Mouse (Mus musculus): ENCODE results near the gene Ift81.

Ift81 gene

DNA sequence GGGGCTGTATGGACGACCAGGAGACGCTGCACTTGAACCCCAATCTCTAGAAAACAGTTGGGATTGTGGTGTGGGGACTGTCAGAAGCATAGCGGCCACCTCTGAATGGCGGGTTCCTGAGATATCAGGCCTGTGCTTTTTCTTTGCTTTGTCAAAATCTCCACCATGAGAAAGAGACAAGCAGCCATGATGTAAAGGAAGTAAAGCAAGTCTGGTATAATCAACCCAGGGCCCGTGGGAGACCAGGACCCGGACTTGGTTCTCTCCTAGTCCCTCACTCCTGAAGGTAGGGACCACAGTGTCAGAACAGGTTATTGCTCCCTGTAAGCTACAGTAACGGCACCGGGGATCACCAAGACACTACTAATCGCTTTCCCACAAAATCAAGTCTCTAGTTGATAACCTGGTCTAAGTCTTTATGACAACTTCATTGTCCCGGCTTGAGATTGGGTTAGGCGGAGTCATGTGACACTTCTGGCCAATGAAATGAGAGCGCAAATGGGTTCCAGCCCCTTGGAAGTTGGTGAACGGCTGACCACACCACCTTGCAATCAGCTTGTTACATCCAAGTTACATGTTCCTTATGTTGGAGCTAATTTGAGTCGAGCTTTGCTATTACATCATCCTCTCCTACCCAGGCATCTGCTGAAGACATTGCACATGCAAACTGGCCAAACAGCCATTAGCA lies 11.4 kb upstream of the Ift81 start:
- in situ Hi-C loops (cut with MboI, MseI): no loop called here

DNA sequence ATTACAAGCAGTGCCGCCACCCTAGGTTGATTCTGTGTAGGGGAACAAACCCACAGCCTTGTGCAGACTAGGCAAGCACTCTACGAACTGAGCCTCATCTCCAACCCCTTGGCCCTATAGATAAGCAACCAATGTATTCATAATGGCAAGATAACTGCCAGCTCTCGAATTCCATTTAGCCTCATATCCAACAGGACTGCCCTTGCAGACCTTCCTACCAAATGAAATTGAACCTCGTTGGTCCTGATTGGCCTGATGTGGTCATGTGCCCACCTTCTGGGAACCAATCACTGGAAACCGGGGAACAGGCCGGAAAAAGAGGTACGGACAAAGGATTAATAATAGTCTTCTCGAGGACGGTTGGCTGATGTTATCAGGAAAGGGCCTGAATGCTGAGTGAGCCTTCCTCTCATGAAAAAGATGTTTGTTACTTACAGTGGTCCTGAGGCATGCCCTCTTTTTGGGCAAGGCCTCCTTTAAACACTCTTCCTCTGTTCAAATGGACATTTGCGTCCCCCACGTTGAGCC lies 10.7 kb upstream of the Ift81 start:
- in situ Hi-C loops (cut with MboI, MseI): no loop called here

DNA sequence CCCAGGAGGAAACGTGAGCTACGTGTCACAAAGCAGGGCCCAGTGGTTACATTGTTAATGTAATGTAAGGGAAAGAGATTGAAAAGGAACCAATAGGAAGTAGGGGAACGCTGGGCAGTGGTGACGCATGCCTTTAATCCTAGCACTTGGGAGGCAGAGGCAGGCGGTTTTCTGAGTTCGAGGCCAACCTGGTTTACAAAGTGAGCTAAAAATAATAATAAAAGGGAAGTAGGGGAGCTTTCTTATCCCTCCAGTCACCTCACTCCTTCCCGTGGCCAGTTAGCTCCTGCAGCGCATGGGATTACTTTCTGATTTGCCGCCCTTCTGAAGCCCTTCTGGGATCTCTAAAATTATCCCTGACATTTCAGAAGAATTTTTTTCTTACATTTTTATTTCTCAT lies 9.5 kb upstream of the Ift81 start:
- in situ Hi-C loops (cut with MboI, MseI): no loop called here

DNA sequence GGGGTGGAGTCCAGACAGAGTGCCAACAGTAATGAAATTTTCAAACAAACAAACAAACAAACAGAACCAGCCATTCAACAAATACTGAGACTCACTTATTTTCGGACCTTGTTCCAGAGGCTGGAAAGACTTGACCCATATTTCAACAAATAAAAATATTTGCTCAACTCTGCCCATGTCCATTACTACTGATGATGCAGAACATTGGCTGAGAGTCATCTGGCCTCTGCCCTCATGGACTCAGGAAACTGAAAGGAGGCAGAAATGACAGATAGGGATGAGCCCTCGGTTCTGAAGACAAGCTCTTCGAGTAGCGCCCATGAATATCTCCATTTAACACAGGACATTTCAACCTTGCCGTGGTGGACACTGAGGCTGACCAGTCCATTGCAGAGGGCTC lies 8.2 kb upstream of the Ift81 start:
- in situ Hi-C loops (cut with MboI, MseI): no loop called here

DNA sequence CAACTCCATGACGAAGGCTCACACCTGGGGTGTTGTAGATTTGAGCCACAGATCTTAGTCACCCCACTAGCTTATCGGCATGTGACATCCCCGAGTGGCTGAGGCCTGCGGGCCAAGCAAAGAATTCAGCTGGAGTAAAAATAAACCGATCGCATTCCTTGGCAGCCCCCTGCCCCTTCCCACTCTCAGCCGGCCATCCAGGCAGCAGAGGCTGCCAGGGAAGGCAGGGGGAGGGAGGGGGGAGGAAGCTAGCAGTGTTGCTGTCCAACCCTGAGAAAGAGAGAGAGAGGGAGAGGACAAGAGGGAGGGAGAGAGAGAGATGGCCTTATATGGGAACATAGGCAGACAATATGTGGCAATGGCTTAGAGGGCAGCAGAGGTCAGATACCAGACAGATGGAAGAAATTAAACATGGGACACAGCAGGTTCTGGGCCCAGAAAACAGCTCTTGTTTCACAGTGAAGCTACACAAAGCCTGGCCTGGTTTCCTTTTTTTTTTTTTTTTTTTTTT lies 7.1 kb upstream of the Ift81 start:
- in situ Hi-C loops (cut with MboI, MseI): no loop called here

DNA sequence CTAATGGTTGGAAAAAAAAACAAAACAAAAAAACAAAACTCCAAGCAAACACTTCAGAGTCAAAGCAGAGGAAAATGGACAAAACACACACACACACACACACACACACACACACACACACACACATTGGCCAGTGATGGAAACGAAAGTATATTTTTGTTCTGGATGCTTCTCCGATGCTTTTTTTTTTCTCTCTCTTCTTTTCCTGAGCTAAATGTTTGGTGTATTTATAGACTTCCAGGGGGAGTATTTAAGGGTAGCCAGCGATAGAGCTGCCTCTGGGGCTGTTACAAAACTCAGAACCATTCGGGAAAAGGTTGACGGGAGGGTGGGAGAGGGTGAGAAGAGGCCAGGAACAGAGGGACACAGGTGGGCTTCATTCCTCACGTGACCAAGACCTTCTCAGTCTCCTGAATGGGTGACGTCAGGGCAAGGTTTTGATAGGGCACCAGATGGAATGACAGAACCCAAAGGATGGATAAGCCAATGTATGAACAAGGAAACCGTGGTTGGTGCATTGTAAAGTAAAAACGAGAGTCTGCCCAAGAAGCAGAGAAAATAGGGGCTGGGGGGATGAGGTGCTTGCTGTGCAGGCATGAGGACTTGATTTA lies 5.5 kb upstream of the Ift81 start:
- in situ Hi-C loops (cut with MboI, MseI): no loop called here

DNA sequence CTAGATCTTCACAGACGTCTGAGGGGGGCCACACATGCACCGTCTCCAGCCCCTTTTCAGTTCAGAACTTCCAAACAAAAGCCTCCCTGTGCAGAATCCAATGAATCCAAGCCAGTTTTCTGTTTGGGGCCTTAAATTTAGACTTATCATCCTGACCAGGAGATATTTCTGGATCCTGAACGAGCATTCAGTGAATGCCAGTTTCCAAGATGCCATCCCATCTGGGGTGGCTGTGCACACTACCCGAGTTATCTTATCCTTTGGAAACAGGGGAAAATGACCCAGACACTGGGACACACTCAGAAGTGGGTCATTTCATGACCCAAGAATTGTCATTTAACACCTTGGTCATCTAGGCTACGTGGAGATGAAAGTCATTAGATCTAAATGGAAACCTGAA lies 3.4 kb upstream of the Ift81 start:
- in situ Hi-C loops (cut with MboI, MseI): no loop called here

DNA sequence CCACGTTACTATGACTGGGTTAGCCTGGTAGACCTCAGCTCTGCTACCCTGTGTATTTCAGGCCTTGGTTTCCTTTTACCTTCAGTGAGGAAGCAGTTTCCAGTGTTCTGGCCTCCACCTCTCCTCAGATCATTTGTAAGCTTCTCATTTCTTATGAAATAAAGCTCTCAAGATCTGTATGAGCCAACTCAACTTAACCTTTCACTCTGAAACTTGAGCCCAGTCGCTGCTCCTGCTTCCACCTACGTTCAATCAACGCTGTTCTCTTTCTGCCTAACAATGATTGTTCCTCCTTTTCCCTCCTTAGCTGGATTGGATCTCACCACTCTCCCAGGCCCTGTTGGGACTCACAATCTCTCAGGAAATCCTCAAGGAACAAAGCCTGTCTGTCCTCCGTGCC lies 2.7 kb downstream of the Ift81 start:
- in situ Hi-C loops (cut with MboI, MseI): no loop called here

DNA sequence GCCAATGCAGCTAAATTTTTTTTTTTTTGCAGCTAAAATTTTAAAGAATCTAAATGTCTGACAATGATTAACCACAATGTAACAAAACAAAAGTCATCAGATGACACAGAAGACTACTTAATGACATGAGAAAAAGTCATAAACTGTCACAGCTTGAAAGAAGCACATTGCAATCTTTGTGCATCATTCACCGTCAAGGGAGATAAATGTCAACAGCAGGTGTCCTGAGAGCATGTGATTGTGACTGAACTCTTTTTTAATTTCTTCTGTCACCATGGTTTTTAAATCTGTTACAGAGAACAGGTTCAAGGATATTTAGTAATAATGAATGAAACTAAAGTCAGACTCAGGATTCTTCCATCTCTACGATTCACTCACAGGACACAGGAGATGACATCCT lies 9.4 kb downstream of the Ift81 start:
- in situ Hi-C loops (cut with MboI, MseI): no loop called here

DNA sequence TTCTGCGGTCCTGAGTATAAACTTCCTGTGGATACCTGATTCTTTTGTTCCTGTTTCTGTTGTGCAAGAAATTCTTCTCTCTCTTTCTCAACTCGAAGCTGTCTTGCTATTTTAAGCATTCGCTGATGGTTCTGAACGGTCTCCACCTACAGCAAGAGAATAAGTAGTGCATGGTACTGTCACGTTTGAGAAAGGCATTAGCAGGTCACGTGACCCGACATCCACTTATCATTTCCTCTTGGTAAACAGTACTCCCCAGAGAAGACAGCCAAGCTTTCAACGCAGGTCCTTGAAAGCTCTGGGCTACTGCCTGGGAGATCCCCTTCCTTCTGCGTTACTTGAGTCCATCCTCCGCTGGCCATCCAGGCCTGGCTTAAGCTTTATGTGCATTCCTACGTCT lies 12.1 kb downstream of the Ift81 start:
- in situ Hi-C loops (cut with MboI, MseI): no loop called here

DNA sequence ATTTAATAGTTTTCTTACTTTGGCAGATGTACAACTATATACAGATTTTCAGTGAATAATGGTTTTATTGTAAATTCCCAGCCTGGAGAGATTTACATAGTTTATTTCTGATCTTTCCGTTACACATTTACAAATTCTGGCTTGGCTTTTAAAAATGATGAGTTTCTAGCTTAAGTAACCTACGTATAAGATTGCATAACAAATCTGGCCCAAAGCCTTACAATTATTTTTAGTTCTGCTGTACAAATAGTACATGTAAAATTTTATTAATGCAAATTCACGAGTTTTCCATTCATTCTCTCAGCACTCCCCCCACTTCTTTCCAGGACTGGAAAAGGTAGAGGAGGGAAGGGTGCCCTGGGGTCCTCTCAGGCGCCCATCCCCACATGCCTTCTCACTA lies 18.8 kb downstream of the Ift81 start:
- in situ Hi-C loops (cut with MboI, MseI): no loop called here

DNA sequence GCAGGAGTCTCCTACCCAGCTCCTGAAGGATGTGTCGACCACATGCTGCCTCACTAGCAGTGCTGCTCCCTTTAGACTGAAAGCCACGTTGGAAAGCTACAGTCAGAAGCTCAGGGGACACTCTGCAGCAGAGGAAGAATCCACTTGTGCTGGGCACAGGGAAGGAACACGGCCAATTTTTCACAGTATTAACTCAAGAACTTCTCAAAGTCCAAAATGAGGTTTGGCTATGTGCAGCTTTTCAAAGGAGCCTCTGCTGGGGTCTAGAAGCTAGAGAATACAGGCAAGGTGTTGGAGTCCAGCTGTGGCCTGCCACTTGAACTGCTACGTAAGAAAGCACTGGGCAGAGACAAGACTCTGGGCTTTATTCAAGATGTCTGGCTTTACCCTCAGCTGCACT lies 24.4 kb downstream of the Ift81 start:
- in situ Hi-C loops (cut with MboI, MseI): no loop called here

DNA sequence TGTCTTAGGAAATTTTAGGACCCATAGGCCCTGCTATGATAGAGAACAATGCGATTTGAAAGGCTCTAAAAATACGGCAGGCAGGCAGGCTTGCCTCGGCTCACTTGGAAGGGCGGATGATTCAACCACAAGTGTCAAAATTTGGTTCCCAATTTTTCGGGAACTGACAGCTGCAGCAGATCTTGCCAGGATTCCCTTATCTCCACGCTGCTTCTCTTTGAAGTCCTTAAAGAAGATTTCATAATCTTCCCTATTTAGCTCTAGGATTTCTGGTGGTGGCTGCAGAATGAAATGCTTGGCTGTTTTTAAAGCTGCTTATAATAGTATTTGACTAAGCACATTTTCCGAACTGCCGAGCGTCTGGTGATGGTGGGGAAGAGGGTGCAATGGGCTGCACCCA lies 28.8 kb downstream of the Ift81 start:
- in situ Hi-C loops (cut with MboI, MseI): no loop called here

DNA sequence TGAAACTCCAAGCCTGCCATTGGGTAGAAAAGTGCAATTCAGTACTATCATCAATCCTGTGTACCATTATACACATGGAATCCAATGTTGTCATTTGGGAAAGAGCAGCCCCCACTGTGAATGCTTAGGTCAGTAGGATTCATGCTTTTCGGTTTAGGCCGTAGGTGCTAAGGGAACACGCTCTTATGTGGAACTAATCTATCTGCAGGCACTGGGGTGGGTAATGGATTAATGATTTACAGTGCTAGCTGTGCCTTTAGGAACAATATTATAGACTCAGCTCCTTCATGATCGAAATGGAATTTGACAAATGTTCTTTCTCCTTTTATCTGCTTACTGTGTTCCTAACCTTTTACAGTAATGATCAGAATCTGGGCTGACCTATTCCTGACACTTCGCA lies 30.2 kb downstream of the Ift81 start:
- in situ Hi-C loops (cut with MboI, MseI): no loop called here

DNA sequence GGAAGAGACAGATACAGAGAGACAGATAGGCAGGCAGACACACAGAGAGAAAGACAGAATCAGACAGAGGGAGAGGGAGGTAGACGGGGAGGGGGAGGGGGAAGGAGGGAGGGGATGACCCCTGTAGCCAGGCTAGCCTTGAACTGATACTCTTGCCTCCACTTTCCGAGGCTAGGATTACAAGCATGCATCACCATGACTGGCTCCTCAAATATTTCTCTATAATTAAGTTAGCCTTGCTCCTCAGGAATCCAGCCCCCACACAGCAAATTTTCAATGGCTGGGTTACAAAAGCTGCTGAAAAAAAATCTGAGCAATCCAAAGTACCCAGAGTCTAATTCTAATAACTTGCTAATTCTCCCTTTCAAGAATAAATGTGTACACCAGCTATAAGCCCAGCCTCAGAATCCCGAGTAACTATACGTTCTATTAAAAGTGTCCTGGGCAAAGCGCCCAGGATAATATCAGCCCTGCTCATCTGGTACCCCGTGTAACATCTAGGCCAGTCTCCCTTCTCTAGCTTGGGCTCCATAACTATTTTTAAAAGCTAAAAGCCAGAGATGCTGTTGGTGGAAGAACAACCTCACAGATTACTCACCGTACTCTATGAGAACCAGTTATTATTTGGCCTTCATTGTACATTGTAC lies 37.5 kb downstream of the Ift81 start:
- in situ Hi-C loops (cut with MboI, MseI): no loop called here

DNA sequence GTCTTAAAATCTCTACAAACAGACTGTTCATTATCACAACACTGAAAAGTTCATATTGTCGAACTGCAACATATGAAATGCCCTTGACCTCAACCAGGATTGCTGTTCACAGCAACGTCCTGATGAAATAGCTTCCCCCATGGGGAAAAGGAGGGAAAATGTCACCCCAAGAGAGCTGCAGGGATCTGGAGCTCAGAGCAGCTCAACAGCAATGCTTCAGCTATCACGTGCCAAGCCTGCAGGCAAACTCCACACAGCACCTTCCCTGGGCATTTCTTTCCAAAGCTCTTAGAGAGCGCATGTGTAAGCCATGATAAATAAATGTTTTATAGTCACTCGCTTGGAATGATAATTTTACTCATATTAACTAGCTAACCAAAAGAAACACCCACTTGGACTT lies 42.3 kb downstream of the Ift81 start:
- in situ Hi-C loops (cut with MboI, MseI): no loop called here

DNA sequence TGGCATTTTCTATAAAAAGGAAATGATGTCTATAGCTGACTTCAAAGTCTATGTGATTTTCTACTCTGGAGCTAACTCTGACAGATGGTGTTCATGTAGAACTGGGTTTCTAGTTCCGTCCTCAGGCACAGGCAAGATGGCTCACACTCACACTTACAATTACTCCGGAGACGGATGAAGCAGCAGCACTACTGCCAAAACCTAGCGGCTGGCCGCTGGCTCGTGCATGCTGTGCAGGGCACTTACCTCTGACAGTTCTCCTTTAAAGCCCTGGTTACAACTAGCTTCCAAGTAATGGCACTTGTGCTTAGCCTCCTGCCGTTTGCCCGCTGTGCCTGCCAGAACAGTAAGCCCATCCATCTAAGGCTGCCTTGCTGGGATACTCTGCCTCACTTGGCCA lies 47.7 kb downstream of the Ift81 start:
- in situ Hi-C loops (cut with MboI, MseI): no loop called here

DNA sequence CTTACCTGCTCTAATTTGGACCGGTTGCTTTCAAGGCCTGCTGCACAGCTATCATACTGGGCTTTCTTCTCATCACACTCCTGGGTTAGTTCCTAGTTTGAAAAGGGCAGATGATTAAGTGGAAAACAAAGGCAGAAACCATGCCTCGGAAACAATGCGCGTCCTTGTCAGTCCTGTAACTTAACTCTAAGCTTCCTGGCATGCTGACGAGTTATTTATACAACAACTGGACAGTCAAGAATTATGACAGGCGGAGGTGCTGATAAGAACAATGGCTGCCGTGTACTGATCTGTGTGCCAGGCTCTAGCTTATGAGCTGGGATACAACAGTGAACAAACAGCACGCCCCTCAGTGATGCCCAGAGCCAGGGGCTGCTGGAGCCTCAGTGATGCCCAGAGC lies 53.7 kb downstream of the Ift81 start:
- in situ Hi-C loops (cut with MboI, MseI): no loop called here

DNA sequence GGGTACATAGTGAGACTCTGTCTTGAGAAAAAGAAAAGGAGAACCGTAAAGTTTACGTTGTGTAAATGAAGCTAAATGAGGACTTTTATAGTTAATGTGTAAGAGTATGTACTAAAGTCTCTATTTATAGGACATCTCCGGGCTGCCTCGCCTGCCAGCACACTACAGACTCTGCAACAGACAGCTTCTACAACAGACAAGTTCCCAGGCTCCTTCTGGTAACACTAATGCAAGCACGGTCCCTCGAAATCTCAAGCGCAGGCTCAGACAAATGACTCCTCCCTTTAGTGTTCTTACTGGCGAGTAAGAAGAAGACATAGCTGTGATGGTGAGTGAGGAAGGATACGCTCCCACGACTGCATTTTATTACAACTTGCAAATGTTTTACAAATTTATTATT lies 56.2 kb downstream of the Ift81 start:
- in situ Hi-C loops (cut with MboI, MseI): no loop called here

DNA sequence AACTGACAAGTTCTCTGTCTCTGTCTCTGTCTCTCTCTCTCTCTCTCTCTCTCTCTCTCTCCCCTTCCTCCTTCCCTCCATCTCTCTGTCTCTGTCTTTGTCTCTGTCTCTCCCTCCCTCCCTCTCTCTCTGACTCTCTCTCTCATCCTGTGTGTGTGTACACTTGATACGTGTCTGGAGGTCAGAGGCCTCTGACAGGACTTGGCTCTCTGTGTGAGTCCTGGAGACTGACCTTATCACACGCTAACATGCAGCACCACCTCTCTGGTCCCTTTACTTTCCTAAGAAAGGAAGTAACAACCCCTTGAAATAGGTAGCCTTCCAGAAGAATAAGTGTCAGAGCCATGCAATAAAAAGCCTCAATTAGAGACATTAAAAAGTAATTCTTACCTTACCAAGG lies 59.2 kb downstream of the Ift81 start:
- in situ Hi-C loops (cut with MboI, MseI): no loop called here

DNA sequence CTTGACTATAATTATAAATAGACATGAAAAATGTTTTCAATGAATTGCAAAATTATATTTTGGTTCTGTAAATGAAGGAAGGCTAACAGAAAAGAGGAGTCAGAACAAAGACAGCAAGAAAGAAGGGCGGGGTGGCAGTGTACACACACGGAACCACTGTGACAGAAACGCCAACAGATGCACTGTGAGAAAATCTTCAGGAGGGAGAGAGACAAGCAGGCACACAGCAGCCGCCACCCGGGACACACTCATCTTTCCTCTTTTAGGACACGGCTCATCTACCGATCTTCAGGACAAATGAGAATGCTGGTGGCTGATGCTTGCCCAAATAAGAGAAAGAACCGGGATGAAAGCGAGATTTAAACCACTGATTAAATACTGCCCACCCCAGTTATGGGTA lies 61.7 kb downstream of the Ift81 start:
- in situ Hi-C loops (cut with MboI, MseI): no loop called here

DNA sequence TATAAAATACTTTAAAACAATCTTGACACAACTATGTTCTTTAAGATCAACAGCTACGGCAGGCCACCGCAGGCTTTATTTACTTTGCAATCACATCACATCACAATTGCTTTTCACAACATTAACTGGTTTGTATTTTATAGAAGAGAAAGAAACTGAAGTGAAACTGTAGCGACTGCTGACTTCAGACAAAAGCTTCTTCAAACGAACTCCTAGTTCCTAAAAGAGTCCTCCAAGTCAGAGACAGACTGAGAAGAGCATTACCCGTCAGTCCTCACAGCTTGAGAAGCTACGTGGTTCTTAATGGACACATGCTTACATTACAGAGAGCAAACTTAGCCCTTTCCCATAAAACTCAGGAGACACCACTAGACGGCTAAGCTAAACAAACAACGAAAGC lies 63.9 kb downstream of the Ift81 start:
- in situ Hi-C loops (cut with MboI, MseI): no loop called here

DNA sequence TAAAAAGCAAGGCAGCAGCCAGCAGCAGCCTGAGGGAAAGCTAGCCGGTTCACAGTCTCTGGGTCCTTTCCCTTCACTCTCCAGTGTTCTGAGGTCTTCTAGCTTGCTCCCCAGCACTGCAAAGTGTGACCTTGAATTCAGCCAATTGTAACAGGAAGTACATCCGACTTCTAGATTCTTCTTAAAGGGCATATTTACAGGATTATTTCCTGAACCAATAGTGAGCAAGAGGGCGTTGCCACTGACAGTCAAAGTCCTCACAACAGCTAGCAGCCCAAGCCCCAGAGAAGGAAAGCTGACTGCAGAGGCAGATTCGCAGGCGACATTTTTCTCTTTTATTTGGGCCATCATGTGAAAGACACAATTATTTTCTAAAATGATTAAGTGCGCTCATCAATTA lies 65.6 kb downstream of the Ift81 start:
- in situ Hi-C loops (cut with MboI, MseI): no loop called here
